Mouse (Mus musculus): ENCODE results near the gene Agmo. TPM values are rescaled to one million over a fixed set of nuclear protein-coding genes. Genes with fewer than 3 reads are reported as not detected.

Gene Agmo
- total and polyA plus RNA-seq, 3 experiments, result 0.08 TPM; not detected in 2

DNA sequence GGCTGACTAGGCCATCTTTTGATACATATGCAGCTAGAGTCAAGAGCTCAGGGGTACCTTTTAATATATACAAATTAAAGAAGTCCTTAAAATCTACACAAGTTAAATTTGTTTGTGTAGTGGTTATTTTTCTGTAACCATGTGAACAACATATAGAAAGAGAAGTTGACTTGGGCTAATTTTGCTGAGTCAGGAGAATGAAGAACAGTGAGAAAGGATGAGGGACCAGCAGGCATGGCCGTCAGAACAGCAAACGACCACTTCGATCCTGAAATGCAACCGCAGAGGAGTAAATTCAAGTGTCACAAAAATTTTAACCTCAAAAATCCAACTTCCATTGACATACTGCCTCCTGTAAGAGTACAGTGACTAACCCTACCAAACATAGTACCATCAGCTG, 371.4 kb downstream of the Agmo start:
- DNase-seq (ENCODE audit: low read depth, low spot score), result no peak
- H3K79me2 ChIP-seq (ENCODE audit: control insufficient read depth, insufficient read depth, low read length, poor library complexity), result no peaks in the 10 kb centered on the region
- no peak overlapping the region for H3K4me3 ChIP-seq (ENCODE audit: control insufficient read depth in 1 of 2, insufficient read depth in 1 of 2, low read depth in 2 of 2, low read length in 2 of 2)
- no peaks in the 10 kb centered on the region for H3K36me3 ChIP-seq (ENCODE audit: control insufficient read depth in 1 of 2, insufficient read depth in 2 of 2, low read length in 2 of 2)
- TF ChIP-seq MAFK (IDR thresholded peaks at IDR 0.05; ENCODE audit: borderline replicate concordance, low read depth, low read length) (peak; percentile 68; the same call in 1 of the 2 replicates), UBTF (IDR thresholded peaks at IDR 0.05; ENCODE audit: borderline replicate concordance, insufficient read depth, low read depth, low read length) (no peak)
- no peaks in the 10 kb centered on the region for H3K27me3 ChIP-seq (ENCODE audit: control insufficient read depth in 1 of 2, insufficient read depth in 2 of 2, low read length in 2 of 2)
- H3K4me1 ChIP-seq (ENCODE audit: control insufficient read depth in 1 of 2, insufficient read depth in 2 of 2, low read length in 2 of 2), result no peaks in the 10 kb centered on the region
- no peak overlapping the region for H3K9ac ChIP-seq (ENCODE audit: control insufficient read depth, low read depth, low read length, poor library complexity, severe bottlenecking)
- no peak overlapping the region for H3K27ac ChIP-seq (ENCODE audit: control insufficient read depth, low read depth, low read length)
- H3K9me3 ChIP-seq (replicated peaks; ENCODE audit: insufficient read depth, low read length), result no peaks in the 10 kb centered on the region

GRCm38 (mm10) chr12:37614769-37615168, 373.3 kb downstream of the Agmo start:
- H3K4me3 ChIP-seq (ENCODE audit: control insufficient read depth in 1 of 2, insufficient read depth in 1 of 2, low read depth in 2 of 2, low read length in 2 of 2), result no peak overlapping the region
- TF ChIP-seq CTCF (IDR thresholded peaks at IDR 0.05 in 2 of 3, conservative IDR thresholded peaks at IDR 0.05 in 1 of 3; ENCODE audit: control insufficient read depth in 1 of 3, insufficient read depth in 1 of 3, low read depth in 2 of 3, low read length in 3 of 3, poor library complexity in 1 of 3, severe bottlenecking in 1 of 3) (no peak), MEF2A (IDR thresholded peaks at IDR 0.05; ENCODE audit: extremely low read depth, insufficient replicate concordance, low read depth, low read length, poor library complexity, severe bottlenecking) (no peak), ZC3H11A (IDR thresholded peaks at IDR 0.05; ENCODE audit: low read depth, low read length) (no peak), TCF12 (IDR thresholded peaks at IDR 0.05; ENCODE audit: low read depth, low read length) (no peak), ELF1 (IDR thresholded peaks at IDR 0.05; ENCODE audit: low read depth, low read length) (no peak), TBP (IDR thresholded peaks at IDR 0.05; ENCODE audit: low read depth, low read length) (no peak), TAL1 (IDR thresholded peaks at IDR 0.05; ENCODE audit: low read length) (no peak), EP300 (IDR thresholded peaks at IDR 0.05; ENCODE audit: low read depth in 1 of 2, low read length in 2 of 2) (no peak), RCOR1 (IDR thresholded peaks at IDR 0.05; ENCODE audit: low read depth, low read length) (no peak), ZKSCAN1 (IDR thresholded peaks at IDR 0.05; ENCODE audit: low read depth, low read length) (no peak), NELFE (IDR thresholded peaks at IDR 0.05; ENCODE audit: low read depth, low read length) (no peak), ETS1 (IDR thresholded peaks at IDR 0.05; ENCODE audit: low read depth, low read length) (no peak), NRF1 (IDR thresholded peaks at IDR 0.05; ENCODE audit: insufficient read depth, low read depth, low read length, poor library complexity, severe bottlenecking) (no peak), ZNF384 (IDR thresholded peaks at IDR 0.05; ENCODE audit: low read depth, low read length) (no peak), GATA1 (IDR thresholded peaks at IDR 0.05; ENCODE audit: low read depth, low read length) (no peak), MAX (IDR thresholded peaks at IDR 0.05; ENCODE audit: low read length) (no peak), HCFC1 (IDR thresholded peaks at IDR 0.05; ENCODE audit: low read depth, low read length) (no peak), BHLHE40 (IDR thresholded peaks at IDR 0.05; ENCODE audit: borderline replicate concordance, low read depth, low read length) (no peak), MAZ (IDR thresholded peaks at IDR 0.05; ENCODE audit: low read depth, low read length) (no peak), SMC3 (IDR thresholded peaks at IDR 0.05; ENCODE audit: low read depth, low read length) (no peak)
- no peaks in the 10 kb centered on the region for H3K36me3 ChIP-seq (ENCODE audit: control insufficient read depth in 1 of 2, insufficient read depth in 2 of 2, low read length in 2 of 2)
- H3K27me3 ChIP-seq (ENCODE audit: control insufficient read depth in 1 of 2, insufficient read depth in 2 of 2, low read length in 2 of 2), result no peaks in the 10 kb centered on the region
- no peak for DNase-seq (ENCODE audit: low read depth, low spot score)
- no peaks in the 10 kb centered on the region for H3K79me2 ChIP-seq (ENCODE audit: control insufficient read depth, insufficient read depth, low read length, poor library complexity)
- H3K4me1 ChIP-seq (ENCODE audit: control insufficient read depth in 1 of 2, insufficient read depth in 2 of 2, low read length in 2 of 2), result no peaks in the 10 kb centered on the region
- H3K9me3 ChIP-seq (replicated peaks; ENCODE audit: insufficient read depth, low read length), result no peaks in the 10 kb centered on the region
- H3K27ac ChIP-seq (ENCODE audit: control insufficient read depth, low read depth, low read length), result no peak overlapping the region
- H3K9ac ChIP-seq (ENCODE audit: control insufficient read depth, low read depth, low read length, poor library complexity, severe bottlenecking), result no peak overlapping the region

Measured in MEL (cell line).